Mouse (Mus musculus) embryo, embryonic 9.5 days (tissue): ENCODE results near the gene Cdr1.

ENCODE experiments used
- DNase-seq: peaks from one replicate; pipeline ENCODE4 v3.0.0-alpha.2; 2017; ENCODE audit errors: extremely low spot score

The Cdr1 gene

GRCm38 (mm10) chrX:61185458-61185857 is at the start of gene Cdr1:
Gene Cdr1 (minus strand): TSS chrX:61185558.
- no peak for DNase-seq

DNA sequence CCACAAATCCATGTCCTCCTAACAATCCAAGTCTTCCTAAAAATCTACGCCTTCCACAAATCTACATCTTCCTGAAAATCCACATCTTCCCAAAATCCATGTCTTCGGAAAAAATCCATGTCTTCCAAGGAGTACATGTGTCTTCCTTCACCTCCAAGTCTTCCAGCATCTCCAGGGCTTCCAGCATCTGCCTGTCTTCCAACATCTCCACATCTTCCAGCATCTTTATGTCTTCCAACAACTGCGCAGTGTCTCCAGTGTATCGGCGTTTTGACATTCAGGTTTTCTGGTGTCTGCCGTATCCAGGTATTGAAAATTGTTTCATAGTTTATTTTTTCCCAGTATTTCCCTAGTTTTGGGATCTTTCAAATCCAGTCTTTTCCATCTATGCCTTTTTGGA is 511 bp upstream of the Cdr1 start:
- no peak for DNase-seq

DNA sequence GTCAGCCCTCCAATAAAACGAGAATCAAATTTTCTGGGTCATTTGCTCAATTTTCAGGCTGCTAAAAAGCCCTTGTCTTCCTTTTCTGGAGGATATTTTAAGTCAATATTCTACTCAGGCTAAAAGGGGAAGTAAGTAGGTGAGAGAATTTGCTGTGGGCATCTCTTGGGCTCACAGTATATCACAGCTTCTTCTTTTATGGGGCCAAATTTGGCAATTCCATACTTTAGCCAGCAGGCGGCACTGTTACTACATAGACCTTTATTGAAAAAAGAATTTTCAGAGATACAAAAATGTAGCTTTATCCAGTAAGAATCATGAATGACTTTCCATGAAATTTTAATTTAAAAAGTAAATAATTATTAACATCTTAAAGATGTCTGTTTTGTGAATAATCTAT is 18.8 kb downstream of the Cdr1 start:
- no peak for DNase-seq

DNA sequence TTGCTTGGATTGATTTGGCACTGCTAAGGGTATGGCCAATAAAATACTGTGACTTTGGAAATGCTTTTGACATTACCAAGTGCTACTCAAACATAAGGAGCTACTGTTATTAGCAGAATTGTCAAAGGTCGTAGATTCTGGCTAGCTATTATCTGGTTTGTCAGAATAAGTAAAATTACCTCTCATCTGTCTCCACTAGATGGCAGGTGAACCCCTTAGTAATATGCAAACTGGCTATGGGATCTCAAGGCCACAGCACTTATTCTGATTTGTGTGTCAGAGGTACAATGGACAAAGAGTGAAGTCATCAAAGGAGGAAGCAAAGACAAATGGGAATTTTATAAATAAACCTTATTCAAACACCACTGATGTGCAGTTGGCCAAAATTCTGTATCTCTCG is 24.1 kb downstream of the Cdr1 start:
- DNase-seq: no peak

DNA sequence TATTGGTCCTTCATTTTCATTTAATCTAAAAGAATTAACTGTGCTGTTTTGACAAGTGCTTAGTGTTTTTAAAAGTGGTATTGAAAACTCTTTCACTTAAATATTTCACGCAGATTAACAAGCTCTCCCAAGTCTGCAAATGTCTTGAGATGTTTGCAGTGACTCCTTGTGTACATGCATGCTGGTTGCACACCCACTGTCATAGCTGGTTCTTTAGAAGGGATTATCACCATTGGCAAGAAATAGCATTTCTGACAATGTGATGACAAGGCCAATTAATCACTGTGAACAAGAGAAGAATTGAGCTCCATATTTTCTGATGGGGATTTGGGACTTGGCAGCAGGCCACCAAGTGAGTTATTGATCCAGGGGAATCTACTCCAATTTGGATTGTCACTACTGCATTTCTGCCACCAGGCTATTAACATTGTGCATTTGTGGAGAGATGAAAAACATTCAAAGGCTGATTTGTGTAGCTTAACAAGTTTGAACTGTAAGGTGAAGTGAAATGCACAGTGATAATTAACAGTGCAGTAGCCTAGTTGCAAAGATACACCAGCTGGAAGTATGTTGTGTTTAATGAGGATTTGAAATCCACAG is 30.6 kb downstream of the Cdr1 start:
- no peak for DNase-seq

GRCm38 (mm10) chrX:61154246-61154645 is 31.1 kb downstream of the Cdr1 start:
- DNase-seq: no peak

DNA sequence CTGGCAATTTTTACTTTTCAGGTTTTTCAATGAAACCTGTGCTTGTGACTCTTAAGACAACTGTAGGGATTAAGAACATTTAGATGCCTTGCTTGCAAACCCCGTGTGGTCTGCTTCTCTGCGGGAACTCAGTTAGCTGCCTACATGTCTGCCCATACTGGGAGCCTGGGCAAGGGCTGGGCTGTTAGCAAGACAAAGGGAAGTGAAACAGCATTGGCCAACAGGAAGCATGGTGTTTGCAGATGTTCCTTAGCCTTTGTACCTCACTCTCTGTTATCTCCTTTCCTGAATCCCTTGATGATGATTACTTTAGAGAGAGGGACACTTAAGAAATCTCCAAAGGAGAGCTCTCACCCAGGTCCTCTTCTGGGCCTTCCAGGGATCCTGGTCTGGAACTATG is 38.8 kb downstream of the Cdr1 start:
- no peak for DNase-seq

GRCm38 (mm10) chrX:61145416-61145815 is 39.9 kb downstream of the Cdr1 start:
- no peak for DNase-seq

DNA sequence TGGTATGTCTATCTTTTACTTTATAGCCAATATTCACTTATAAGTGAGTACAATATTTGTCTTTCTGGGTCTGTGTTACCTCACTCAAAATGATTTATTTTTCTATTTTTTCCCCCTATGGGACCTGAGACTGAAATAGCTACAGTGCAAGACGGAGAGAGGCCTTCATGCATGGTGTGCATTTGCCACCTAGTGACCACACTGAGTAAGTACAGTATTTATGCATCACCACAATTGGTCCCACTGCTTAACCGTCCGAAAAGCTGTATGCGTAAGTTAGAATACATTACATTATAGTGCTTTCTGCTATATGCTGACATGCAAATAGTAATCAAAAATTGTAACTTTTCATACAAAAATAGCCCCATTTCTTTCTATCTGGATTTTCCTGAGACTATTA is 50.8 kb downstream of the Cdr1 start:
- no peak for DNase-seq
